Mouse (Mus musculus) C2C12 (cell line): ENCODE data around the gene Gnpat. TPM values are rescaled to one million over a fixed set of nuclear protein-coding genes. Genes with fewer than 3 reads are reported as not detected.

Source experiments
- H3K27me3 ChIP-seq: one replicate; pipeline ENCODE4 v1.6.1; 2011; ENCODE audit not compliant: control insufficient read depth, insufficient read depth, insufficient read length
- H3K36me3 ChIP-seq: one replicate; pipeline ENCODE4 v1.6.1; 2011; ENCODE audit not compliant: control insufficient read depth, insufficient read depth
- H3K4me3 ChIP-seq: one replicate; pipeline ENCODE4 v1.5.1; 2011; ENCODE audit warnings: mild to moderate bottlenecking, control low read depth; ENCODE audit not compliant: poor library complexity, insufficient read depth, severe bottlenecking
- H3K79me2 ChIP-seq: one replicate; pipeline ENCODE4 v1.6.1; 2011; ENCODE audit not compliant: control insufficient read depth, insufficient read depth
- H3K79me3 ChIP-seq: one replicate; pipeline ENCODE4 v1.6.1; 2011; ENCODE audit warnings: low read depth, control low read depth
- H3ac ChIP-seq: one replicate; pipeline ENCODE3; 2011; ENCODE audit warnings: low read depth; ENCODE audit not compliant: control insufficient read depth, insufficient read length
- CEBPB ChIP-seq: IDR thresholded peaks from one replicate; pipeline ENCODE4 v1.6.1; 2011; ENCODE audit warnings: low read depth, mild to moderate bottlenecking, control low read depth, moderate library complexity
- CTCF ChIP-seq: IDR thresholded peaks from one replicate; pipeline ENCODE4 v1.5.1; 2011; ENCODE audit not compliant: control insufficient read depth, insufficient read depth, insufficient read length
- FOSL1 ChIP-seq: IDR thresholded peaks from one replicate; pipeline ENCODE4 v1.8.0; 2011; ENCODE audit warnings: mild to moderate bottlenecking, low read length; ENCODE audit not compliant: poor library complexity, insufficient read depth, severe bottlenecking
- MAX ChIP-seq: IDR thresholded peaks from one replicate; pipeline ENCODE4 v1.6.1; 2011; ENCODE audit warnings: mild to moderate bottlenecking, control low read depth
- MYOD1 ChIP-seq: IDR thresholded peaks from one replicate; pipeline ENCODE4 v1.6.1; 2011; ENCODE audit warnings: low read depth; ENCODE audit not compliant: control insufficient read depth, insufficient read length
- MYOG ChIP-seq: IDR thresholded peaks from one replicate; pipeline ENCODE4 v1.6.1; 2011; ENCODE audit not compliant: control insufficient read depth, insufficient read length; ENCODE audit errors: extremely low read depth
- USF1 ChIP-seq: IDR thresholded peaks from one replicate; pipeline ENCODE4 v1.6.1; 2011; ENCODE audit warnings: low read depth, mild to moderate bottlenecking, control low read depth, moderate library complexity
- polyA plus RNA-seq: library from polyadenylated mRNA; unstranded; fragments of >200 nt; fragmentation: generic; extraction: Trizol; gene quantifications from one replicate; pipeline ENCODE4 v1.2.1, GENCODE M21; 2012; ENCODE audit warnings: missing spikeins

The Gnpat gene
- polyA plus RNA-seq, 1 experiment: 59.9 TPM

GRCm38 (mm10) chr8:124888385-124888784, 25.6 kb downstream of the Gnpat start:
- peaks cover 11% of the 10 kb centered on the region for H3K79me2 ChIP-seq

DNA sequence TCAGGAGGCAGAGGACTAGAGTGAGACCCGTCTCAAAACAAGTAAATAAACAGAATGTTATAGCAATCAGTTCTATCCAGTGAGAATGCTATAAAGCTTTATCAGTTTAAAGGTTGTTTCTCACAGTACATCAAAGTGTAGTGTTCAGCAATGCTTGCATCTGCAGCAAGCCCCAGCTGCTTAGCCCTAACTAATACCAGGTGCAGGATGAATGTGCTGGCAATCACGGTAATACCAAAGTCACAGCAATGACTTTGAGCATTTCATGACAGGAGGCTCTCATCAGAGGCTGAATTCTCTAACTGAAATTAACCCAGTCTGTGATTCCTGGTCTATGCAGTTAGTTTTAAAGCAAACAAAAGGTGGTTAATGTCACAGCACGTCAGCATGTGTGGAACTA, 29.8 kb downstream of the Gnpat start:
- H3K36me3 ChIP-seq: peaks cover 52% of the 10 kb centered on the region
- H3K27me3 ChIP-seq: no peaks in the 10 kb centered on the region
- TF ChIP-seq FOSL1: no peak
- TF ChIP-seq MAX: no peak
- peaks cover 22% of the 10 kb centered on the region for H3K79me3 ChIP-seq
- peaks cover 46% of the 10 kb centered on the region for H3K79me2 ChIP-seq
- H3ac ChIP-seq: no peak overlapping the region
- no peak overlapping the region for H3K4me3 ChIP-seq

More at GRCm38 (mm10) chr8:124888385-124888784, 25.6 kb downstream of the Gnpat start:
- Histone ChIP-seq H3ac (no peak overlapping the region), H3K27me3 (no peaks in the 10 kb centered on the region), H3K79me3 (peaks cover 1% of the 10 kb centered on the region), H3K36me3 (peaks cover 64% of the 10 kb centered on the region), H3K4me3 (no peak overlapping the region)
- TF ChIP-seq MYOG: no peak
- no peak for TF ChIP-seq FOSL1
- TF ChIP-seq CEBPB: no peak
- no peak for TF ChIP-seq MYOD1
- no peak for TF ChIP-seq USF1
- TF ChIP-seq CTCF: no peak
- TF ChIP-seq MAX: no peak

DNA sequence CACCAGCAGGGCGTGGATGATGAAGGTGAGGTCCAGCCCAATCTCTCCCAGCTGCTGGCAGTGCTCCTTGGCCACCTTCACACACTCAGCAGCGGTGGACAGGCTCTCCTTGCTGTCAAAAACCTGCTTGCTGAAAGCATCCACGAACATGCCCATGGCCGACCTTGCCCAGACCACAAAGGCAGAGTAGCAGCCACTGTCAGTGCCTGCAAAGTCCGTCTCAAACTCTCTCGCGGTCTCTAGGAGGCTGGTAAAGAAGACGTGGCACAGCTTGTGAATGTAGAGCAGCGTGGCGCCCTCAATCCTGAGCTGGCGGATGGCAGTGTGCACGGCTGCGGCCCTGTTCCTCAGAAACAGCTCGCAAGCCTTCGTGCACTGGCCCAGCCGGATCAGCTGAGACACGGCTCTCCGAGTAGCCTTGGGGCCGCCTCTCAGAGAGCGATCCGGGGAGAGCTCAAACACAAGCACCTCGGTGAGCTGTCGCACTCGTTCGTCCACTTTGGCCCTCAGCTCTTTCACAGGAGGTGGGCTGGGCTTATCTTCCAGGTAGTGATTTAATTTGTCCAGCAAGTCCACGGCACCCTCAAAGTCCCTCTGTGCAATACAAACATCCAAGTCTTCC, 33.3 kb downstream of the Gnpat start:
- TF ChIP-seq MAX (no peak), USF1 (no peak), MYOD1 (no peak), CTCF (no peak)
- H3K79me3 ChIP-seq: peaks cover 44% of the 10 kb centered on the region
- H3K4me3 ChIP-seq: peak overlapping the region; percentile 91
- peaks cover 79% of the 10 kb centered on the region for H3K79me2 ChIP-seq
- no peak overlapping the region for H3ac ChIP-seq
- H3K27me3 ChIP-seq: no peaks in the 10 kb centered on the region
- peaks cover 42% of the 10 kb centered on the region for H3K36me3 ChIP-seq

- Histone ChIP-seq H3ac (peak overlapping the region; percentile 99), H3K79me3 (peaks cover 45% of the 10 kb centered on the region), H3K79me2 (peaks cover 84% of the 10 kb centered on the region), H3K36me3 (peaks cover 41% of the 10 kb centered on the region), H3K27me3 (no peaks in the 10 kb centered on the region), H3K4me3 (peak overlapping the region; percentile 91)
- peak; percentile 77 for TF ChIP-seq MAX
- TF ChIP-seq MYOD1: no peak
- TF ChIP-seq CTCF: peak; percentile 75
- TF ChIP-seq MYOG: no peak
Measured at GRCm38 (mm10) chr8:124896632-124897385, 34.0 kb downstream of the Gnpat start.

- peaks cover 45% of the 10 kb centered on the region for H3K79me3 ChIP-seq
- H3K27me3 ChIP-seq: no peaks in the 10 kb centered on the region
- H3K36me3 ChIP-seq: peaks cover 49% of the 10 kb centered on the region
- peaks cover 87% of the 10 kb centered on the region for H3K79me2 ChIP-seq
- peak within 1 kb of the TSS; percentile 99 for H3ac ChIP-seq
- H3K4me3 ChIP-seq: peak within 1 kb of the TSS; percentile 91
- TF ChIP-seq MYOG: no peak
- no peak for TF ChIP-seq CEBPB
- TF ChIP-seq MYOD1: no peak
- no peak for TF ChIP-seq CTCF
- no peak for TF ChIP-seq USF1
- TF ChIP-seq MAX: no peak
- TF ChIP-seq FOSL1: no peak
Measured at GRCm38 (mm10) chr8:124897386-124898250, 34.8 kb downstream of the Gnpat start, which contains the start of the genes Exoc8 and Sprtn. TSS of gene Exoc8 (minus strand) at chr8:124897705. TSS of gene Sprtn (plus strand) at chr8:124897886.
